Mouse (Mus musculus) adrenal gland, adult 2 months (tissue): ENCODE measurements around the gene Zfp827. TPM values are rescaled to one million over a fixed set of nuclear protein-coding genes. Genes with fewer than 3 reads are reported as not detected.

Source experiments
- DNase-seq: peaks from one replicate; pipeline ENCODE4 v3.0.0; 2021
- polyA plus RNA-seq: library from polyadenylated mRNA; depleted of rRNA; stranded (reverse); fragments of >200 nt; gene quantifications from 2 replicates; pipeline ENCODE4 v1.2.3, GENCODE M21; 2012
- total RNA-seq, 2 experiments: library from RNA; stranded (reverse); gene quantifications; 2 replicates each; pipeline ENCODE4 v1.2.3; 2021

Zfp827 gene
- total and polyA plus RNA-seq, 3 experiments: 9.0 to 13.5 (median 10.3) TPM

DNA sequence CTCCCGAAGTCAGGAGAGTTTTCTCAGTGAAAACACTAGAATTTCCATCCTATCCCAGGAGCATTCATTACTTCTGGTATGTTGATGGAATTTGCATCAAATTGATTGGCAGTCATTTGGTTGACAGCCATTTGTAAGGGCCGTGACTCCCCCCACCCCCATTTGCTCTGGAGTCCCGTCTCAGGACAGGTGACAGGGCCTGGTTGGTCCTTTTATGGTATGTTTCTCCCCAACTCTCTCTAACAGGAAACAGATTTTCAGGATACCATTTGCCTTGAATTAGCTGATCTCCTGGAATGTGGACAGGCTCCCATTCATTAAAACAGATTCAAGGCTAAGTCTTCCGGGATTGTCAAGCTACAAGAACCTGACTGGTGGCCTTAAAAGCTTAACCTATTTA is 129.1 kb downstream of the Zfp827 start:
- DNase-seq: no peak

DNA sequence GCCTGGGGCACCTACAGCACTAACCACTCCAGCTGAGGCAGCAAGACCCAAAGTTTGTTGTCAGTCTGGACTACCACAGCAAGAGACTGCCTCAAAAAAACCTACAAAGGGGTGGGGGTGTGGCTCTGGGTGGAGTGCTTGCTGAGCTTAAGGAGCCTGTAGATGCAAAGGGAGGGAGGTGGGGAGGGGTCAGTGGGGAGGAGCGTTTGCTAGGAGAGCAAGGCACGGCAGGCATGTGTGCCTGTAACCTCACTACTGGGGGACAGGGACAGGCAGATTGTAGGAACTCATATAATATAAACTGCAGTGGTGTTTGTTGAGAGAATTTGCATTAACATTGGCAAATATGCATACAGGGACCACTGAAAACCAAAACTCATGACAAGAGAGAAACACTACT is 130.1 kb downstream of the Zfp827 start:
- no peak for DNase-seq

DNA sequence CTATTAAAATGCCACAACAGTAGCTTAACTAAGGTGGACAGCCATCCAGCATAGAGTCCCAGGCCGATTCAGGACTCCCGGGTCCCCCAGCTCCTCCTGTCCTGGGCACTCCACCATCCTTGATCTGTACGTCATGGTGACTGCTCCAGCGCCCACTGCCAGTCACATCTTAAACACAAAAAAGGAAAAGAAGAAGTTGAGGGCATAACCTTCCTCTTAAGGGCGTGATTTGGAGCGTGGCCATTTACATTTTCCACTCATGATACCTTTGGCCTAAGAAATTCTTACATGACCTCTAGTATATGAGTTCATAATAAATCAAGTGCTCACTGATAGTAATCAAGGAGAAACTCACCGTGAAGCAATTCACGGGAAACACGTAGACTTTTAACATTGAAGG is 131.2 kb downstream of the Zfp827 start:
- no peak for DNase-seq

DNA sequence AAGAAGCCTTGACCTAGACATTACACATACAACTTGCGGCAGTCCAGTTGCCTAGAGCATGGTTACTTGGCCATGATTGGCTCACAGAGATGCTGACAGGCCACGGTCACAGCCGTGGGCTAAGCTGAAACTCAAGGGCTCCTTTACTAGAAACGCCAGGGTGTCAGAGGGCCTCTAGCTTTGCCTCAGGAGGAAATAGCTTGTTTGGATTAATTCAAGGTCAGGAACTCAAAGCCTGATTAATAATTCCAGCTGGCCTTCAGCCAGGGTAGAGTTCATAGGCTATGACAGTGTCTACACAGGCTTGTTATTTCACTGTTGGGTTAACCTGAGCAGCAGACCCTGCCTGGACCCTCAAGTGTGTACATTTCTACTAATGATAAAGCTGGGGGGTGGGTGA is 132.1 kb downstream of the Zfp827 start:
- peak; percentile 79 for DNase-seq

DNA sequence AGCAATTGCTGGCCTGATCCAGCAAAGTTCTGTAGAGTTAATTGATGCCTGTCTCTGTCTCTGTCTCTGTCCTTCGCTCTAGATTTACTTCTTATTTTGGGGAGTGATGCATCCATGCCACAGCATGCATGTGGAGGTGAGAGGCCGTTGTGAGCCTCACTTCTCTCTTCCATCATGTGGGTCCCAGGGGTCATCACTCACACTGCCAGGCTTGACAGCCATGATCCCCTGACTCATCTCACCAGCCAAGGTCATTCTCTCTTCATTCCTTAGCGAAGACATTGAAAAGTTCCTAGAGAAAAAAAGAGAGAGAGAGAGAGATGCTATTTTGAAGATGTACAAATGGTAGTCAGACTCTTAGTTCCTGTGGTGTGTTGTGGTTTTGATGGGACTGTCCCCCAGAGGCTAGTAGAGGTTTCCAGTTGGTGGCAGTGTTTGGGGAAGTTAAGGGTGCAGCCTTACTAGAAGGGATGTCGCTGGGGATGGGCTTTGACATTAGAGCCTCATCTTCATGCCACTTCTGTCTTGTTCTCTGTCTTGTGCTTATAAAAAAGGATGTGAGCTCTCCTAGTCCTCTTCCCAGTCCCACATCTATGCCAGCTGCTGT is 133.0 kb downstream of the Zfp827 start:
- DNase-seq: peak; percentile 78

DNA sequence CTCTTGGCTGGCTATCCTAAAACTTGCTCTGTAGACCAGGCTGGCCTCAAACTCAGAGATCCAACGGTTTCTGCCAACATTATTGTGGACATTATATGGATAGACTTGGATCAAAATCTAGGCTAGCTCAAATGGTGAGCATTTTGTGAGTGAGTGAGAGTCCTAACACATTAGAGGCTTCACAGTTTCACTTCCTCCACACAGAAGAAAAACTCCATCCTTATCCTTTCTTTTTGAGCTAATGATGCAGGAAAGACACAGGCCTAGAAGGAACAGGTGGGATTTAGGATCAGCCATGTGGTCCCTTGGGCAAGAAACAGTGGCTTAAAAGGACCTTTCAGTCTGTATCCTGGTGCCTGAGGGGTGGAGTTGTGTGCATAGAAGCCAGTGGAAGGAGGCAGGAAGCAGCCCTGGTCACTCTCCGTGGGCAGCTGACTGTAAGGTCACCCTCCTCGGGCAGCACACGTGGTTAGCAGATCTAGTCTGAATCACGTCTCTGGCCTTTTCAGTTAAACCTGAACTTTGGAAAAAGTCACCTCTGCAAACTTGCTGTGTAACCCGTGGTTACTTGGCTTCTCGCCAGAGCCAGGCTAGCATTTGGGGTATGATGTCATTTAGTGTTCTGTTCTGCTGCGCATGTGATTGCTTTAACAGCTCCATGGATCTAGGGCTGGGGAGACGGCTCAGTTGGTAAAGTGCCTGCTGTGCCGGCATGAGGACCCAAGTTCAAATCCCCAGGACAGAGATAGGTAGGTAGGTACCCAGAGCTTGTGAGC is 134.5 kb downstream of the Zfp827 start:
- DNase-seq: peak; percentile 89

DNA sequence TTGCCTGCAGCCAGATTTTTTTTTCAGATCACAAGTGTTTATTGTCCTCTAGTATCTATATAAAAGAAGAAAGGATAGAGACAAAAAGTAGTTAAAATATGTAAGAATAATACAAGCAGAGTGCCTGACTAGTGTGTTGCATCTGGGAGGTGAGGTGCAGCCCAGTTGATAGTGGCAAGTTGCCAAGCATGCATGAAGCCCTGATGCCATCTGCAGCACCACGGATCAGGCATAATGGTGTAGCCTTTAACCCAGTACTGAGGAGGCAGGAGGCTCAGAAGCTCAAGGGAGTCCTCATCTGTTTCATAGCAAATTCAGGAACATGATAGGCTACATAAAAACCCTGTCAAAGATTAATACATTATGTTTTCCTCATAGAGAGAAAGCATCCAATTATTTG is 136.1 kb downstream of the Zfp827 start:
- no peak for DNase-seq

DNA sequence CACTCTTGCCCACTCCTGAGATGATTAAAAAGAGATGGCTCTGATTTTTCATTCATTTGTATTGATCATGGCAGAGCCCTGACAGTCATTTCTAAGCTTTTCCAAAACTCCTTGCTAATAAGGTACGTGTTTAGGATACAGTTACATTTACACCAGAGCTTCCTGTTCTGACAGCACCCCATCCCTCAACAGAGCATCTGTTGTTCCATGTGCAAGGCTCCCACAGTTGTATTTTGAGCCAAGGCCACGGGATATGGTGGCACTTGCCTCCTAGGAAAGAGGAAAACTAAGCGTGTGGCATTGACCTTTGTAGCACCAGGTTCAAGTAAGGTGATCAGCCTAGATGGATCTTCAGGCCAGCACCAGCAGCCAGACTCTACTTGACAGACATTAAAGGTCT is 137.0 kb downstream of the Zfp827 start:
- DNase-seq: no peak

DNA sequence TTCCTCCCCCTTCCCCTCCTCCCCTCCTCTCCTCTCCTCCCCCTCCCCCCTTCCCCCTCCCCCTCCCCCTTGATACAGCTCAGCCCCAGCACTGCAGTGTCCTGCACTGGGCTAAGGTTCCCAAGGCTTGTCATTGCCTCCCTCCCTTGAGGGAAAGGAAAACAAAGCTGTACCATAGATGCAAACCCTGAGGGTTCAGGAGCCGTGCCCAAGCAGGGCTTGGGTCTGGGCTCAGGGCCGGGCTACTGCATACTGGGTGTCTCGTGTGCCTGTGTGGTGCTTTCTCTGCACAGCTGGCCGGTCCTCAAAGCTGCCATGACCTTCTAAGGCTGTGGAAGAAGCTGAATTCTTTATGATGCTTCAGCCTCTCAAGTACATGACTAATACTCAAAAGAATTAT is 145.4 kb downstream of the Zfp827 start:
- DNase-seq: peak; percentile 23

DNA sequence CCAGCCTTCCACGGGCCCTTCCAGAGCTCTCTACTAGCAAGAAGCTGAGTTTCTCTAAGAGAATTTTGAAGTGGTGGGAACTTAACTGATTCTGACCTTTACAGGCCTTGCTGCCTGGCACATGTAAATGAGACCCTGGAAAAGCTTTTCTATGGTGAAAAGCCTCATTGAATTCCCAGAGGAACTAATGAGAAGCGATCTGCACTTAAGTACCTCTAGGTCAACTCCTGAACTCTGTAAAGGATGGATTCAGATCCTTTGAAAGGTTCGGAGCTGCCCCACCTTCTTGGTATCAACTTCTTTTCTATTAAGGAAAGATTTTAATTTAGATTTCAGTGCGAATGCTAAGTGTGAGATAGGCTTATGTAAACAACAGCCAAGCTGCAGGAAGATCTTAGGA is 147.8 kb downstream of the Zfp827 start:
- DNase-seq: no peak

GRCm38 (mm10) chr8:79179678-79180077 is 151.4 kb downstream of the Zfp827 start:
- DNase-seq: no peak

GRCm38 (mm10) chr8:79185488-79185887 is 157.3 kb downstream of the Zfp827 start:
- DNase-seq: peak; percentile 61

DNA sequence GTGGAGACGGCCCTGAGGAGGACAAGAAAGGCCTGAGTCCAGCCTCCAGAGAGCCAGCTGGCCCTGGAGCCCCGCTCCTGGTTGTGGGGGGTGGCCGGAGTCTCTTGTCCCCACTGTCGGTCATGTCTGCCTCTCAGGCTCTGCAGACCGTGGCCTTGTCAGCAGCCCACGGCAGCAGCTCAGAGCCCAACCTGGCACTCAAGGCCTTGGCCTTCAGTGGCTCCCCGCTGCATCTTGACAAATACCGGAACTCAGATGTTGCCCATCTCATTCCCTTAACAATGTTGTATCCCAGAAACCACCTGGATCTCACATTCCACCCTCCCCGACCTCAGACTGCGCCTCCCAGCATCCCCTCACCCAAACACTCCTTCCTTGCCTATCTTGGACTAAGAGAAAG is 161.8 kb downstream of the Zfp827 start:
- DNase-seq: peak; percentile 50

- no peak for DNase-seq
Measured at GRCm38 (mm10) chr8:79196481-79196880, 168.2 kb downstream of the Zfp827 start.

- no peak for DNase-seq
Measured at GRCm38 (mm10) chr8:79198675-79199074, 170.4 kb downstream of the Zfp827 start.

DNA sequence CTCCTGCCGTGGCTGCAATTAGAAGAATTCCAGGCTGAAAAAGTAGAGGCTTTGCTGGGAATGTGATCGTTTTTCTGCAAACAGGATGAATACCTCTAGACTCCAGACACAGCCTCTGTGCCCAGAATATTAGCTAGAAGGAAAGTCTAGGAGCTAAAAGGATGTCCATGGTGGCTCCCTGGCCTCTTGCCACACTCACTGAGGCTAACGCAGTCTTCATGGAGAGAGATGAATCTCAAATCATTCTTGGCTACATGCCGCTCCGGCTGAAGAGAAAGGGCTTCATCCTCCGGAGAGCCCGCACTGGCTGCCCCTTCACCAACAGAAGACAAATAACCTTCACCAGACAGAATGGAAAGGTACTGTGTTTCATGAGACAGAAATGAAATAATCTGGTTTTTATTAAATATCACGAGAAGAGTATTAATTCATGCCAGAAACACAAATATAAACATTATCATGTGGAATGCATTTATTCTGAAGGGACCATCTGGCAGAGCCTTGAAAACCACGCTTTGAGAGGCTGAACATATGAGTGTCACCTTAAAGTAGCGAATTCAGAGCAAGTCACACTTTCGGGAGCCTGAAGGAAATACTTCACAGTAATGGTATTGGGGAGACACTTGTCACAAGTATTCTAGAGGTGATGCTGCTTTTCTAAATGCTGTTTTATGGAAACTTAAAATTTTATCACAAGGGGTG is 173.4 kb downstream of the Zfp827 start:
- DNase-seq: no peak

DNA sequence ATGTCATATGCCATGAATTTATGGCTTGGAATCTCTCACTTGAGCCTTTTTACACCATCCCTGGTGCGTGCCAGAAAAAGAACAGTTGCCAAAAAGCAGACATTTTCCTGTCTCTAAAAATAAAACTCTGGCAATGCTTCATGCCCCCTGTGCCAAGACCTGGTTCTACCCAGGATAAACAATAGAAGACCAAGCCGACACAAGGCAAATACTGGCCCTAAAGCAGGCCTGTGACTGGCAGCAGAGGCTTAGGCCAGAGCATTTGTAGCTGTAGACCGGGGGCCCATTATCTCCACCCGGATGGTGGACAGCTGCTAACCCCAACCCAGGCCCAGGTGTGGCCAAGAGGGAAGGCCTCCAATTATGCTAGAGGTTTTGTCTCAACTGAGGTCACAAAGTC is 178.7 kb downstream of the Zfp827 start:
- peak; percentile 47 for DNase-seq

DNA sequence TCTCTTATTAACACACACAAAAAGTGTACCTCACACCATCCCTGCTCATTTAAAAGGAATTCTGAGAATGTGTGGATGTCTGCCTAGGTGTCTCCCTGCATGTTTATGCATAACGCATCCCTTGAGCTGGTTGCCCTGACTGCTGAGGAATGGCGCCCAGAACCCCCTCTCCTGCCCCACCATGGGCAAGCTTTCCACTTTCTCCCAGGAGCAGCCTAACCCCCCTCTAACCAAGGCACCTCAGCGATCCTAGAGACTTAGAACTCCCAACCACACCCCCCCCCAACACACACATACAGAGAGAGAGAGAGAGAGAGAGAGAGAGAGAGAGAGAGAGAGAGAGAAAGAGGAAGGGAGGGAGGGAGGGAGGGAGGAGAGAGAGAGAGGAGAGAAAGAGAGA is 179.9 kb downstream of the Zfp827 start:
- DNase-seq: no peak

- DNase-seq: peak; percentile 73
Measured at GRCm38 (mm10) chr8:79208691-79209640, 180.7 kb downstream of the Zfp827 start.

DNA sequence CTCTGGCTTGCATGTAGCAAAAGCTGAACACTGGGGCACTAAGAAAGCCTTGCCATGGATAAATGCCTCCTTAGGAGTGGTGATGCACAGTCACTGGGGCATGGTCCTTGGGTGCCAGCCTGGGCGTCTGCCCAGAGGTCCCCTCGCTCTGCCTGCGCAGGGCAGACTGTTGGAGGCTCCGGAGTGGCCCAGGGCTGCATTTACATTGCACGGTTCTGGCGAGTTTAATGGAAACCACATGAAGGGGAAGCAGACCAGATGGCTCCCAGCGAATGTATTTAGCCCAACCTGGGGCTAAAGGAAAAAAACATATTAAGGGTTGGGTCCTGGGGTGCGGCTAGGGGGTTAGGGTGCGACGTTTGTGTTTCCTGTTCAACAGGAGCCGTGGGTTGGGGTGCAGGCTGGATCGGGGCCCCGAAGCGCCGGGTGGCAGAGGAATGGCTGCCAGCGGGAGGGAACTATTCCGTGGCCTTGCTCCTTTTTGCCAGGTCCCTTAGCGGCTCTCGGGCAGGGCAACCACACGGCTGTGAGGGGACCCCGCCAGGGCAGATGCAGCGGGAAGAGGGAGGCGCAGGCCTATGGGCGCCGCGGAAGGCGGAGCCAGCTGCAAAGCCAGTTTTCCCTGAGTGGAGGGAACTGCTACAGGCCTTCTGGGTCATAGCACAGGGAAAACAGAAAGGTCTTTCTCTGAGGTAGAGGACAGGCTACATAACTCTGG is 181.6 kb downstream of the Zfp827 start:
- peak; percentile 67 for DNase-seq

- no peak for DNase-seq
Measured at GRCm38 (mm10) chr8:79211630-79212029, 183.4 kb downstream of the Zfp827 start.
